Mouse (Mus musculus) small intestine, adult 2 months (tissue): ENCODE results near the gene Olfm3.

Source experiments
- CTCF ChIP-seq: fragments of 200-500 bp; IDR thresholded peaks from 2 replicates; pipeline ENCODE4 v1.5.1; 2012; ENCODE audit warnings: low read depth, mild to moderate bottlenecking, control low read depth, inconsistent platforms, low read length, moderate library complexity, mixed read lengths; ENCODE audit not compliant: insufficient replicate concordance, insufficient read length; ENCODE audit errors: extremely low read depth
- POLR2A ChIP-seq: fragments of 200-500 bp; IDR thresholded peaks from 2 replicates; pipeline ENCODE4 v1.6.1; 2012; ENCODE audit warnings: low read depth, mild to moderate bottlenecking, control low read depth, inconsistent platforms, low read length, moderate library complexity

- no peak for TF ChIP-seq CTCF
- no peak for TF ChIP-seq POLR2A
Measured at GRCm38 (mm10) chr3:114959311-114959967, 55.6 kb downstream of the Olfm3 start.
